Mouse (Mus musculus): ENCODE results near the gene N4bp2l2. TPM values are rescaled to one million over a fixed set of nuclear protein-coding genes. Genes with fewer than 3 reads are reported as not detected.

Gene N4bp2l2
- polyA plus RNA-seq, 1 experiment, result 7.4 TPM

DNA sequence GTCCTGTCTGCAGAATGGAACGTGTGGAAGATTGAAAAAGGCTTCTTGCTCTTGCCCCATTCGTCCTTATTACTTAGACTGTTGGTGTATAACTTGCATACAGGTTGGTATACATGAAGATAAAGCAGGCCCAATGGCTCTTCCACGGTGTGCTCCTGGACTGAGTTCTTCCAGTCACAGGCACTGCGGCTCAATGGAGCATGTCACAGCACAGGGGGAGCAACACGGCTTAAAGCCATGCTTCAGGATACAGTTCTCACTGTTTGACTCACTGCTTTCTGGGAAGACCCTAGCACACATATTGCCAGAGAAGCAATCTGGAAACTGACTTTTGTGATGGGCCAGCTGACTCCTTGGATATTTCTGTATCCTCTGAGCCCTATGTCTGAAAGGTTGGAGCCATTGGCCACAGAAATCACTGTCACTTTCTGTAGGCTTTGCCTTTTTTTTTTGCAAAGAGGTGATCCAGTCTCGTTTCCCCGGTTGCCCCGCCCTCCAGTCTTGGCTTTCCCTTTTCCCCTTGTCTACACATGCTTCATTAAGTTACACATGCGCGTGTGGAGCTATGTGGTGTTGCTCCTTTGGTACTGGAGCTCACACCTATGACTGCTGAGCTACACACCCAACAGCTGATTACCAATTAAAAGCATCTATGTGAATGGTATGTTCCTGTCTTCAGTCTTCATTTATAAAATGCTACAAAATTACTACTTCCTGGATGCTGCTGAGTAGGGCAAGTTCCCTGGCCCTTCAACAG lies 47.2 kb downstream of the N4bp2l2 start:
- H3K27ac ChIP-seq (ENCODE audit: insufficient read depth, low read depth, low read length), result no peak overlapping the region
- DNase-seq, result no peak
- TF ChIP-seq CTCF (conservative IDR thresholded peaks at IDR 0.05; ENCODE audit: insufficient read depth, insufficient read length, low read depth, low read length), result no peak
- no peak for TF ChIP-seq POLR2A (IDR thresholded peaks at IDR 0.05; ENCODE audit: low read depth, low read length)
- H3K27me3 ChIP-seq (replicated peaks; ENCODE audit: control insufficient read depth, insufficient read depth, low read length), result no peaks in the 10 kb centered on the region
- no peaks in the 10 kb centered on the region for H3K36me3 ChIP-seq (ENCODE audit: control insufficient read depth, insufficient read depth, low read length)
- no peaks in the 10 kb centered on the region for H3K4me1 ChIP-seq (ENCODE audit: control insufficient read depth, insufficient read depth, low read length)
- no peak overlapping the region for H3K4me3 ChIP-seq (ENCODE audit: insufficient read depth, low read depth, low read length)
- WGBS, result 53% methylated on average over 10 of the region's 10 CpGs

DNA sequence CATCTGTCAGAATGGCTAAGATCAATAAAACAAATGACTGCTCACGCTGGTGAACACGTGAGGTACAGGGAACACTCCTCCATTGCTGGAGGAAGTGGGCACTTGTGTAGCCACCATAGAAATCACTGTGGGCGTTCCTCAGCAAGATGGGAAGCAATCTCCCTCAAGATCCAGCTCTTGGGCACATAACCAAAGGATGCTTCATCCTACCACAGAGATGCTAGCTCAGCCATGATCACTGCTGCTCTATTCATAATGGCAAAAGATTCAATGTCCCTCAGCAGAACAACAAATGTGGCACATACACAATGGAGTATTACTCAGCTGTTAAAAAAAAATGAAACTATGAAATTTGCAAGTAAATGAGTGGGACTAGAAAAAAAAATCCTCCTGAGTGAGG lies 49.3 kb downstream of the N4bp2l2 start:
- Histone ChIP-seq H3K4me1 (ENCODE audit: control insufficient read depth, insufficient read depth, low read length) (no peaks in the 10 kb centered on the region), H3K27ac (ENCODE audit: insufficient read depth, low read depth, low read length) (no peak overlapping the region), H3K4me3 (ENCODE audit: insufficient read depth, low read depth, low read length) (no peak overlapping the region), H3K27me3 (replicated peaks; ENCODE audit: control insufficient read depth, insufficient read depth, low read length) (no peaks in the 10 kb centered on the region), H3K36me3 (ENCODE audit: control insufficient read depth, insufficient read depth, low read length) (no peaks in the 10 kb centered on the region)
- no peak for TF ChIP-seq POLR2A (IDR thresholded peaks at IDR 0.05; ENCODE audit: low read depth, low read length)
- 80% methylated on average over 3 of the region's 3 CpGs for WGBS
- DNase-seq, result no peak

DNA sequence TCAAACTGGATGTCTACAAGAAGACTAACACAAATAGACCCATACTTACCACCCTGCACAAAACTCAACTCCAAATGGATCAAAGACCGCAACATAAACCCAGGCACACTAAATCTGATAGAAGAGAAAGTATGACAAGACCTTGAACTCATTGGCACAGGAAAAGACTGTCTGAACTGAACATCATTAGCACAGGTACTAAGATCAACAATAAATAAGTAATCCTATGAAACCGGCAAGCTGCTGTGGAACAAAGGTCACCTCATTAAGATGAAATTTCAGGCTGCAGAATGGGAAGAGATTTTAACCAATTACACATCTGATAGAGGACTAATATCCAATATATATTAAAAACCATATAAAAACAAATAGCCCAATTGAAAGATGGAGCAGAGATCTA lies 49.8 kb downstream of the N4bp2l2 start:
- Histone ChIP-seq H3K27me3 (replicated peaks; ENCODE audit: control insufficient read depth, insufficient read depth, low read length) (no peaks in the 10 kb centered on the region), H3K36me3 (ENCODE audit: control insufficient read depth, insufficient read depth, low read length) (no peaks in the 10 kb centered on the region), H3K4me3 (ENCODE audit: insufficient read depth, low read depth, low read length) (no peak overlapping the region), H3K4me1 (ENCODE audit: control insufficient read depth, insufficient read depth, low read length) (no peaks in the 10 kb centered on the region), H3K27ac (ENCODE audit: insufficient read depth, low read depth, low read length) (no peak overlapping the region)
- DNase-seq, result peak; percentile 35
- 74% methylated on average over 2 of the region's 2 CpGs for WGBS
- TF ChIP-seq CTCF (conservative IDR thresholded peaks at IDR 0.05; ENCODE audit: insufficient read depth, insufficient read length, low read depth, low read length), result no peak
- no peak for TF ChIP-seq POLR2A (IDR thresholded peaks at IDR 0.05; ENCODE audit: low read depth, low read length)

DNA sequence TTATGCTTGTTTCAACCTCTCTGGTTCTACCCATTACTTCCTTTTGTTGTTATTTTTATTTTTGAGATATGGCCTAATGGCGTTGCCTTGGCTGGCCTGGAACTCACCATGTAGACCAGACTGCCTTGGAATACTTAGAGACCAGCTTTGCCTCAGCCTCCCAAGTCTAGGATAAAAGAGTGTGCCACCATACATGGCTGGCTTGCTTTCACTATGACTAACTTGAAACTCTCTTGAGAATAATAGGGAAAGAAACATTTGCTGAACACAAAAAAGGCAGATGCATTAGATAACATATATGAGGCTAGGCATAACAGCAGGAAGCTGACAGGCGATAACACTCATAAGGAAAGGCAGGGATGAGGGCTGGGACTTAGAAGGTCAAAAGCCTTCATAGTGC lies 51.9 kb downstream of the N4bp2l2 start:
- no peaks in the 10 kb centered on the region for H3K36me3 ChIP-seq (ENCODE audit: control insufficient read depth, insufficient read depth, low read length)
- TF ChIP-seq POLR2A (IDR thresholded peaks at IDR 0.05; ENCODE audit: low read depth, low read length) (no peak), CTCF (conservative IDR thresholded peaks at IDR 0.05; ENCODE audit: insufficient read depth, insufficient read length, low read depth, low read length) (no peak)
- 81% methylated on average over 2 of the region's 2 CpGs for WGBS
- no peak for DNase-seq
- no peaks in the 10 kb centered on the region for H3K4me1 ChIP-seq (ENCODE audit: control insufficient read depth, insufficient read depth, low read length)
- H3K4me3 ChIP-seq (ENCODE audit: insufficient read depth, low read depth, low read length), result no peak overlapping the region
- H3K27me3 ChIP-seq (replicated peaks; ENCODE audit: control insufficient read depth, insufficient read depth, low read length), result no peaks in the 10 kb centered on the region
- H3K27ac ChIP-seq (ENCODE audit: insufficient read depth, low read depth, low read length), result no peak overlapping the region

DNA sequence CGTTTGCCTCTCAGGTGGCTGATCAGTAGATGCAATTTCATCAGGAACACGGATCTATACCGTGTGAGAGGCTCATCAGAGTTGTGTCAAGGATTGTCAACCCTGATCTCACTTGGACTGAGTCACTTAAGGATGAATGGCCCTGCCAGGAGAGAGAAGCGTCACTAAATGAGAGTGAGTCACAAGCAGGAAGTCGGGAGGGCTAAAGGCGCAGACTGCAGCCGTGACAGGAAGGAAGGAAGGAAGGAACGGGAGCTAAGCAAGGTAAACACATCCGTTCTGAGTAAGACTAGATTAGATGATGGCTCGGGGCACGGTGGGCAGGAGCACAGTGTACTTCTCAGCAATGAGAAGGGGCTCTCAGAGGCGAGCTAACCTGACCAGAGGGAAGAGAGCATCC lies 54.3 kb downstream of the N4bp2l2 start:
- no peak for TF ChIP-seq POLR2A (IDR thresholded peaks at IDR 0.05; ENCODE audit: low read depth, low read length)
- TF ChIP-seq CTCF (conservative IDR thresholded peaks at IDR 0.05; ENCODE audit: insufficient read depth, insufficient read length, low read depth, low read length), result no peak
- Histone ChIP-seq H3K4me3 (ENCODE audit: insufficient read depth, low read depth, low read length) (no peak overlapping the region), H3K4me1 (ENCODE audit: control insufficient read depth, insufficient read depth, low read length) (no peaks in the 10 kb centered on the region), H3K27ac (ENCODE audit: insufficient read depth, low read depth, low read length) (no peak overlapping the region), H3K36me3 (ENCODE audit: control insufficient read depth, insufficient read depth, low read length) (no peaks in the 10 kb centered on the region), H3K27me3 (replicated peaks; ENCODE audit: control insufficient read depth, insufficient read depth, low read length) (no peaks in the 10 kb centered on the region)
- WGBS, result 39% methylated on average over 12 of the region's 12 CpGs
- DNase-seq, result no peak

DNA sequence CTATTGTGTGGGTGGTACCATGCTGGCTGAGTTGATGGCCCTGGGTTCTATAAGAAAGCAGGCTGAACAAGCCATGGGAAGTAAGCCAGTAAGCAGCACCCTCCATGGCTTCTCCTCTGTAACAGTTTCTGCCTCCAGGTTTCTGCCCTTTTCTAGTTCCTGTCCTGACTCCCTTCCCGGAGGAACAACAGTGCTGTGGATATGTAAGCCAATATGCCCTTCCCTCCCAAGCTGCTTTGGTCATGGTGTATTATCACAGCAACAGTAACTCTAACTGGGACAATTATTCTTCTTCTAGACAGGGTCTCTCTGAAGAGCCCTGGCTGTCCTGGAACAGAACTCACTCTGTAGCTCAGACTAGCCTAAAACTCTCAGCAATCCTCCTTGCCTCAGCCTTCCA lies 54.8 kb downstream of the N4bp2l2 start:
- 33% methylated on average over 1 of the region's 1 CpGs for WGBS
- Histone ChIP-seq H3K27me3 (replicated peaks; ENCODE audit: control insufficient read depth, insufficient read depth, low read length) (no peaks in the 10 kb centered on the region), H3K4me1 (ENCODE audit: control insufficient read depth, insufficient read depth, low read length) (no peaks in the 10 kb centered on the region), H3K36me3 (ENCODE audit: control insufficient read depth, insufficient read depth, low read length) (no peaks in the 10 kb centered on the region), H3K27ac (ENCODE audit: insufficient read depth, low read depth, low read length) (no peak overlapping the region), H3K4me3 (ENCODE audit: insufficient read depth, low read depth, low read length) (no peak overlapping the region)
- TF ChIP-seq CTCF (conservative IDR thresholded peaks at IDR 0.05; ENCODE audit: insufficient read depth, insufficient read length, low read depth, low read length) (no peak), POLR2A (IDR thresholded peaks at IDR 0.05; ENCODE audit: low read depth, low read length) (no peak)
- no peak for DNase-seq

DNA sequence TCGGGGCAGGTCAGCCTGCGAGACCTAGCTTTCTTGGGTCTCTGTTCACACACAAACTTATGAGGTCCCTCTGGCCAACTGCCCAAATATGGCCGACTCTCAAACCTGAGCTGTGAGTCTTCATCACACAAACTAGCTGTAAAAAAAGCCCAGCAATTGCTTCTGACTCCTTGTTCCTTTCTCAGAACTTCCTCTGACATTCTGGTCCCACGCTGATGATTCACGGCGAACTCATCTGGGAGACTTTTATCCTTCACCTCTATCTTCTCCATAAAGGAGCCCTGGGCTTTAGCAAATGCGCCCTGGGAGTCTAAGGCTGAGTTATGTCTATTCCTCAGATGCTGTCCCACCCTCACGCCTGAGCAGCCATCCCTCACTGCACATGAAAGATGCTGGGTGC lies 58.4 kb downstream of the N4bp2l2 start:
- DNase-seq, result no peak
- no peak for TF ChIP-seq CTCF (conservative IDR thresholded peaks at IDR 0.05; ENCODE audit: insufficient read depth, insufficient read length, low read depth, low read length)
- no peak for TF ChIP-seq POLR2A (IDR thresholded peaks at IDR 0.05; ENCODE audit: low read depth, low read length)
- WGBS, result 86% methylated on average over 8 of the region's 8 CpGs
- H3K4me1 ChIP-seq (ENCODE audit: control insufficient read depth, insufficient read depth, low read length), result no peaks in the 10 kb centered on the region
- H3K36me3 ChIP-seq (ENCODE audit: control insufficient read depth, insufficient read depth, low read length), result no peaks in the 10 kb centered on the region
- no peak overlapping the region for H3K4me3 ChIP-seq (ENCODE audit: insufficient read depth, low read depth, low read length)
- no peaks in the 10 kb centered on the region for H3K27me3 ChIP-seq (replicated peaks; ENCODE audit: control insufficient read depth, insufficient read depth, low read length)
- no peak overlapping the region for H3K27ac ChIP-seq (ENCODE audit: insufficient read depth, low read depth, low read length)
